Mouse (Mus musculus) splenic B cell, adult 2 months (primary cell): ENCODE results near the gene Krt81.

ENCODE experiments used
- DNase-seq: peaks from one replicate; pipeline ENCODE4 v3.0.0-alpha.2; 2011; ENCODE audit warnings: low read depth, low spot score
- H3K27me3 ChIP-seq: 2 replicates; pipeline ENCODE4 v1.6.1; 2012; ENCODE audit warnings: mild to moderate bottlenecking, low read length, moderate library complexity, mixed read lengths; ENCODE audit not compliant: control insufficient read depth, poor library complexity, insufficient read depth, severe bottlenecking
- H3K36me3 ChIP-seq: 2 replicates; pipeline ENCODE4 v1.6.1; 2012; ENCODE audit warnings: mild to moderate bottlenecking, low read length, moderate library complexity, mixed read lengths; ENCODE audit not compliant: control insufficient read depth, poor library complexity, insufficient read depth, severe bottlenecking

Krt81 gene

DNA sequence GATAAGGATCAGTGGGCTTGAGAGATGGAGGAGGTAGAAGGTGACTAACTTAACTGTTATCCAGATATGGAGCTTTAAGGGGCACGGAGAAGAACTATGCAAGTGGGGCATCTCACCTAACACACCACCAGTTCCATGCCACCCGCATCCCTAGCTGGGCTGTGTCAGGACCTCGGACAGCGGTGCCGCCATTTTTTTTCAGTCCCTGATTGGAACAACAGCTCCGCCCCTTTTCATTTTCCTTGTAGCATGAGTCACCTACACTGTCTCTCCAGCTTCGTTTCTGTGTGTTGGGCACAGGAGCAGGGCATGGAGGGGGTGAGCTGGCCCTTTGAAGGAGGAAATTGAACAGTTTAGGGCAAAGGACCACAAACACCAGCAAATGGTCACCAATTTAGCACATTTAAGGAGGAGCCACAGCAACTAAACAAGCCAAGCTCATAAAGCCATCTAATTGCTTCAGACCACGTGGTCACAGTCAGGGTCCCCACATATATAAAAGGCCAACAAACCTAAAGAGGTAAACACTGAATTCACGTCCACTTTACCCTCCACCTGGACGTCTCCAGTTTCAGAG, 9.5 kb upstream of the Krt81 start, which contains the start of gene Krt86:
Gene Krt86, plus strand, starts transcription at position 527 of the 577 bp plus-strand sequence.
- no peak for DNase-seq

DNA sequence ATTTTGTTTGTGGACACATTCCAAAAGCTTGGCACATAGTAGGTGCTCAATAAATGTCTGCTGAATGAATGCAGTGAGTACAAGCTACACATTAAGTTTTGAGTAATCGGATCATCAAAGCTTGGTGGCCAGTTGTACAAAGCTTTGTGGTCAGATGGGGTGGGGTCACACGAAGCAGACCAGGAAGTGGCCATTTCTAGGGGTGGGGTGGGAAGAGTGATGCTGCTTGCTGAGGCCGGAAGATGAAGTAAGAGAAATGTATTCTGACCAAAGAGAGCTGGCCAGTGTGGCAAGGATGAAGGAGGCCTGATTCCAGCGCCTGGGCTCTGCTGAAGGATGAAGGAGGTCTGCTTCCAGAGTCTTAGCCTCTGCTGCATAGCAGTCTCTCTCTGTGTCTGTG, 5.5 kb upstream of the Krt81 start:
- no peaks in the 10 kb centered on the region for H3K36me3 ChIP-seq
- no peak for DNase-seq
- H3K27me3 ChIP-seq: no peaks in the 10 kb centered on the region

More for the DNA sequence above, 9.5 kb upstream of the Krt81 start, which contains the start of gene Krt86:
- no peaks in the 10 kb centered on the region for H3K36me3 ChIP-seq
- no peaks in the 10 kb centered on the region for H3K27me3 ChIP-seq

DNA sequence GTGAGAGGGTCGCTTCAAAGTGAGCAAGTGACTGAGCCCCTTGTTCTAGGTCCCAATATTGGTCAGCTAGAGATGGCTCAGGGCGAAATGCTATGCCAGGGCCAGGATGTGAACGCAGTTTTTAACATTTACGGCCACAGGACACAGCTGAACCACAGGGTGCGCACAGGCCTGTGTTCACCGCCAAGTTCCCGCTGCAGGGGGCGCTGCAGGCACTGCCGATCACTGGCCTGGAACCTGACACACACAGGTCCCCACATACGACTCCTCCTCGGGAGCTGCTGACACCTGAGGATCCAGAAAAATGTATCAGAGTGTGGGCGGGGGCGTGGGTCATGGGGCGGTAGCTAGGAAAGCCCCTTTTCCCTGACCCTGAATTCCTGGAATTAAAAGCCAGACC, 4.3 kb downstream of the Krt81 start:
- no peak for DNase-seq
- no peaks in the 10 kb centered on the region for H3K27me3 ChIP-seq

DNA sequence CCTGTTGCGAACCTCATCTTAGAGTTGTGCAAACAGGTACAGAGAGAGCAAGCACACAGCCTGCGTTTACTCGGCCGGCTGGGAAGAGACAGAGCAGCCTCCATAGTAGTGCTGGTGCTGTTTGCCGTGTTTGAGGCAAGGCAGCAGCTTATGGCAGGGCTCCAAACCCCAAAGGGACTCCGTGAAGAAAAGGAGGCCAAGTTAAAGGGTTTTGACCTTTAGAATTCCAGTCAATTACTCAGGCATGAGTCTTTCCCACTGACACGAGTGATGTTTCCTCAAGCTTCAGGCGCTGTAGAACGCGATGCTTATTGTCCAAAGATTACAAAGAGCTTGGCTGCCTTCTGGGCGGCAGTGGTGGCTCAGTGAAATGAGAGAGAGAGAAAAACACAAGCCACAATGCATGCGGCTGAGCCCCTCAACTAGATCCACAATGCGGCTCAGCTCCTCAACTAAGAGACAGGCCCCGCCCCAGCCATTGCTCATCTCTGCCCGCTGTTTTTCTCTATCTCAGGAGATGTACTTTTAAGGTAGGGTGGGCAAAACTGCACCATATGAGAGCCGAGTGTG, 5.1 kb downstream of the Krt81 start:
- Histone ChIP-seq H3K36me3 (no peaks in the 10 kb centered on the region), H3K27me3 (no peaks in the 10 kb centered on the region)
- no peak for DNase-seq

More for the DNA sequence above, 4.3 kb downstream of the Krt81 start:
- H3K36me3 ChIP-seq: no peaks in the 10 kb centered on the region

DNA sequence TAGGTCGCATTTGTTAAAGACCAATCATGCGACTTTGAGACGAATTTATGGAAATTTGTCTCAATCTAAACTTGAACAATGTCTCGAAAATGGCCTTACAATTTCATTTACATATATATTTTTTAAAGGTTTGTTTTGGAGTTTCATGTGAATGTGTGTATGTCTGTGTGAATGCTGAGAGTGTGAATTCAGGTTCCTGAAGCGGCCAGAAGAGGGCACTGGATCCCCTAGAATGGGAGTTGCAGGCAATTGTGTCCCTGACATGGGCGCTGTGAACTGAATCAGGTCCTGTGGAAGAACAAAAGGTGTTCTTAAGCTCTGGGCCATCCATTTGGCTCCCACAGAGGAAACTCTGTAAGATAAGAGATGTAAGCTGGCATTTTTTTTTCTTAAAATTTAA, 7.7 kb downstream of the Krt81 start:
- no peaks in the 10 kb centered on the region for H3K27me3 ChIP-seq
- no peaks in the 10 kb centered on the region for H3K36me3 ChIP-seq
- DNase-seq: no peak

DNA sequence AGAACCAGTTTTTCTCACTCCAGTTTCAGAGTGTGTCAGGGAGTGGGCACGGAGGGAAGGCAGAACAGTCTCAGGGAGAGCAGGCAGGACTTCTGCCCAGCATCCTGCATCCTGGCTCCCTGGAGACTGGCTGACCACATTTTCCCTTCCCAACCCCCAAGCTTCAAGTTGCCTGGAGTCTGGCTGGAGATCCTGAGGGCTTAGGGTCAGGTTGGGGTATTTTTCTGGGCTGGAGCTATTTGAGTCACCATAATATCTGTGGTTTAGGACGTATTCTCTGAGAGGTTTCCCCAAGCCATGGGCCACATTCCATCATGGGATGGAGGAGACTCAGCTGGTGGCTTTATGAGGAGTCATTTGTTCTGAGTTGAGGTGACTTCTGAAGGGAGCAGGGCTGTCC, 8.3 kb downstream of the Krt81 start:
- Histone ChIP-seq H3K36me3 (no peaks in the 10 kb centered on the region), H3K27me3 (no peaks in the 10 kb centered on the region)
- DNase-seq: no peak

DNA sequence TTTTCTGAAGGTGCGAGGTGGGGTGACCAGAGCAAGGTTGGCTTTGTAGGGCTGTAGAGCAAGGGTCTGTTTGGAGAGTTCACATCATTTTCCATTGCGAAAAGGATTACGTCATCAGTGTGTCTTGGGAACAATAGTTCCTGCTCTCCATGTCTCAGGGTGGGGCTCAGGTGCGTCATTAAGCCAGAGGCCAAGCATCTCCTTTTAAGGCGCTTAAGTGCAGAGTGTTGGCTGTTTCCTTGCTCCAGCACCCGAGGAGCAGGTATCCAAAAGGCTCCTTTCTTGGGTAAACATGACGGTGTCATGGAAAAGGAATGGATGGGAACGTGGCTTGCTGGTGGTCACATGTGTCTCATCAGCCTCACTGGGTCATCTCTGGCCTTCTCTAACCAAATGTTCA, 8.8 kb downstream of the Krt81 start:
- H3K27me3 ChIP-seq: no peaks in the 10 kb centered on the region
- no peak for DNase-seq
- no peaks in the 10 kb centered on the region for H3K36me3 ChIP-seq

DNA sequence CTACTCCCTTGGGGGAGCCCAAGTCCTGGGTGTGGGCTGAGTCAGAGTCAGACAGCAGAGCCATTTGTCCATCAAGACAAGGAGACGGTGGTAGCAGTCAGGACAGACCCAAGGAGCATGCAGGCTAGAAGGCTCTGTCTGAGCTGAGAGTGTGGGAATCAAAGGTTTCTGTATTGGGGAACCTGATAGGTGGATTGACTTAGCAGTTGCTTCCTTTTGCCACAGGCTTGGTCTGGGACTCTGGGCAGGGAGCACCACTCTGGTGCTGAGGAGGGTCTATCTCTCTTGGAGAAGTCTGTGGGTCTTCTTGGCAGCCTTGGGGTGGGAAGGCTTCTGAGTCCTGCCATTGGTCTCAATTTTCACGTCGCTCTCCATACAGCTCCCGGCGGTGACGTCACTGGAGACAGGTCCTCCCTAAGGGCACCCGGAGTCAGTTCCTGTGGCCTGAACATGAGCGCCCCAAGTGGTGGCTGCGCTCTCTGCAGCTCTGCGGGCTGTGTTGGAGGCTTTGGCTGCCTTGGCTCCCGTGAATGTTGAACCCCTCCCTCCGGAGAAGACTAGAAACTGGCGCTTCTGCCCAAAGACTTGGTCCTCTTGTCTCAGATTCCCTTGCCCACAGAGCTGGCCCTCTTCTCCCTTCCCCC, 10.3 kb downstream of the Krt81 start:
- DNase-seq: peak; percentile 46
- Histone ChIP-seq H3K27me3 (no peaks in the 10 kb centered on the region), H3K36me3 (no peaks in the 10 kb centered on the region)

DNA sequence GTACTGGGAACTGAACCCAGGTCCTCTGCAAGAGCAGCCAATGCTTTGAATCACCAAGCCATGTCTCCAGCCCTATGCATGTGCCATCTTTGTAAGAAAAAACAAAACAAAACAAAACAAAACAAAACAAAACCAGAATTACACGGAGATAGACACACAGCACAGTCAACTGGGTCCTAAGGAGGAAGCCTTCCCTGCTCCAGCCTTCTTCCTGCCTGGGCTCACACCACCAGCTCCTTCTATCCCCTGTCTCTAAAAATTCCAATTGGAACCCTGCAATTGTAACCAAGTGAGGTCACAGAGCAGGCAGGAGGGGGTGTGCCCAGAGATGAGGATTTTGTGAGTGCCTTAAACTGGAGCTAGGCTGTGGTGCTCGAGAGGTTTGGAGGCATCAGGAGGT, 16.1 kb downstream of the Krt81 start, which contains the start of gene Krt88:
Gene Krt88, plus strand, starts transcription at position 301 of the 400 bp plus-strand sequence.
- no peak for DNase-seq
- H3K27me3 ChIP-seq: no peaks in the 10 kb centered on the region

DNA sequence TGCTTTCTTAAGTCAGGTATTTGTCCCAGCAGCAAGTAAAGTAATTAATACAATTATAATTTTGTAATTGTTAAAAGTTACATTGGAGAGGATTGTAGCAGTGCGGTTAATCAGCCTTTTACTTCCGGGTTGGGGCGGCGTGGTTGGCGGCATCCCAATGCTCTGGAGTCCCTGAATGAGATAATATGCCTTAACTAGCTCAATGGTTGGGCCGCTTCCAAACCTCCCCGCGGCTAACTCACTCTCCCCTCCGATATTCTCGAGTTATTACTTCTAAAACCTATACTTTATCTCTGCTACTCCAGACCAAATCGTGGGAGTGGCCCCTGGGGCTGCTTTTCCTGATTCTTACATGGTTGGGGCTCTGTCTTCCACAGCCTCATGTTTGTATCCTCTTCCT, 17.0 kb downstream of the Krt81 start:
- H3K27me3 ChIP-seq: no peaks in the 10 kb centered on the region
- DNase-seq: no peak
- H3K36me3 ChIP-seq: no peaks in the 10 kb centered on the region

More for the DNA sequence above, 16.1 kb downstream of the Krt81 start, which contains the start of gene Krt88:
- H3K36me3 ChIP-seq: no peaks in the 10 kb centered on the region

DNA sequence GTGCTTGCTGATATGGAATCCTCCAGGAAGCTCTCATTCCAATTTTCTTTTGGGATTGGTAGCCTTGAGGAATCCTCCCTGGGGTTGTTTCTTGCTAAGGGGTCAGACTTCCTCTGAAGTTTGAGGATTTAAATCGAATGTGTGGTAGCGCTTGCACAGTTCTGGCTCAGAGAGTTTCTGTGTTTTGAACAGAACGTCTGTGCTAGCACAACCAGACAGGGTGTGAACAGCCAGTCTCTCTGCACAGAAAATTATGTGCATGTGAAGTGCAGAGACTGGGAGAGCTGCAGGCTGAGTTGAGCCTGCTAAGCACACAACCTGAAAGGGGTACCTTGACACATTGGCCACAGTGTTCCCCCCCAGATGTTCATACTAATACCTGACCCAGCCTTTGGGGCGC, 22.7 kb downstream of the Krt81 start:
- DNase-seq: no peak
- Histone ChIP-seq H3K36me3 (no peaks in the 10 kb centered on the region), H3K27me3 (no peaks in the 10 kb centered on the region)

DNA sequence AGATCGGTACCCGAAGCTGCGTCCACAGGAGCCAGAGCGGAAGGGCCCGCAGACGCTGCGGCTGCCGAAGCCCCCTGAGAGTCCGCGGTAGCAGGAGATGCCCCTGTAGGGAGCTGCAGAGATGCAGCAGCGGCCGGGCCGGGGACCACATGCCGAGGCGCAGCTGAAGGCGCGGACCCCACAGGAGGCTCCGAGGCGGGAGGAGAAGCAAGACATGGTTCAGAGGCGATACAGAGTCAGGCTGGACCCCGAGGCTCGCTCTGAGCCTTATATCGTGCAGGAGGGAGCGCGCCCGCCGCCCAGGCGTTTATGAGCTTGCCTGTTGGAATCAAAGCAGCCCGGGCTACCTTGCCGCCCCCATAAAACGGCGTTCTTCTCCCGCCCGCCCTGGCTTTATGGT, 25.0 kb downstream of the Krt81 start, which contains the start of gene Krt87:
Gene Krt87, minus strand, starts transcription at position 250 of the 400 bp plus-strand sequence.
- H3K27me3 ChIP-seq: no peaks in the 10 kb centered on the region
- no peaks in the 10 kb centered on the region for H3K36me3 ChIP-seq
- no peak for DNase-seq

DNA sequence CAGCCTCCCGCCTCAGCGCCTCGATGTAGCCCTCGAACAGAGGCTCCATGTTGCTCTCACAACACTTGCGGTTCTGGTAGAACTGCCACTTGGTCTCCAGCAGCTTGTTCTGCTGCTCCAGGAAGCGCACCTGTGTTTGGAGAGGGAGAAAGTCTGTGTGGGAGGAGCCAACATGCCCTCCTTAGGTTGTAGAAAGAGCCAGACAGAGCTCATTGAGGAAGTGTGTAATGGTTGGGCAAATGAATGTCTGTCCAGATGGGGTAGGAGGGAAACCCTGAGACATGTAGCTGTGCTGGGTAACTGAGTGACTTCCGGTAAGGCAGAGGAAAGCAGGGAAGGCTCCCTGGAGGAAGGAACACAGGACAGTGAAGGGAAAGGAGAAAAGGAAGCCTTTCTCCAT, 26.9 kb downstream of the Krt81 start:
- H3K27me3 ChIP-seq: no peaks in the 10 kb centered on the region
- H3K36me3 ChIP-seq: no peaks in the 10 kb centered on the region
- no peak for DNase-seq

DNA sequence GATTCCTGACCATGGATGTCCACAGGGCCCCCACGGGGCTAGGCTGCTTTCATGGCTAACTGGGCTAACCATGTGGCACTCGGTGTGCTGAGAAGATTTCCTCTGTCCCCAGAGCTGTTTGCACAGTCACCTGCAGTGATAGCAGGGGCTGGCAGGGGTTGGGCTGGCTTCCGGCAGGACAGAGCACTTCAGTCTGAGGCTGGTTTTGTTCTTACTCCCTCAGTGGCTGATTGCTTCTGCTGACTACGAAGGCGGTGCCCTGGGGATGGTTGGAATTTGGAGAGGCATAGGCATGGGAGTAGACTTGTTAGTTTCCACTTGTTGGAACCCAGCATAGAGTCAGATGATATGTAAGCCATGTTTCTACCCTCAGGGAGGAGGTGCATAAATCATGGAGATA, 38.6 kb downstream of the Krt81 start:
- Histone ChIP-seq H3K36me3 (no peaks in the 10 kb centered on the region), H3K27me3 (no peaks in the 10 kb centered on the region)
- no peak for DNase-seq

DNA sequence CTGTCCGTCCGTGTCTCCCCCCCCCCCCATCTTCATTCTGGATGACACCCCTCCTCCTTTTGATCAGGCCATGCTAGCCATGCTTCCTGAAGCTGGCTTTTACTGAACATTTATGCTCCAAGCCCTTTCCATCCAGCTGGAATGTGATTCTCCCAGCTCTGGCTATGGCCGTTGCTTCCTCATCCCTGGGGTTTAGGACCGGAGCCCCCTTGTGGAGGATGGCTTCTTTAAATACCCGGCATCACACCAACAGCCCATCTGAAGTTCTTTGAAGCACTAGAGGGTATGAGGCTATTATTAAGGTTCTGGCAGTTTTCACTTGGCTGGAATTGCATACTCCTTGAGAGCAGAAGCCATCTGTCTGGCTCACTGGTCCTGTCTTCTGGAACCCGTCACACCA, 42.6 kb downstream of the Krt81 start:
- Histone ChIP-seq H3K27me3 (no peaks in the 10 kb centered on the region), H3K36me3 (no peaks in the 10 kb centered on the region)
- DNase-seq: no peak
